Mouse (Mus musculus) layer of hippocampus, postnatal 14 days (tissue): Measurements from ENCODE around the gene Aim2. TPM values are rescaled to one million over a fixed set of nuclear protein-coding genes. Genes with fewer than 3 reads are reported as not detected.
A peak's percentile ranks its signal among the peaks of the same experiment; 100 is the strongest.

Experiments used
- DNase-seq, 2 experiments: peaks; one replicate each; pipeline ENCODE4 v3.0.0; 2021 to 2022; ENCODE audit warnings: low spot score in 2 of 2, mixed read lengths in 1 of 2
- total RNA-seq, 2 experiments: library from RNA; stranded (reverse); gene quantifications; 2 replicates each; pipeline ENCODE4 v1.2.3; 2021

The Aim2 gene
- total RNA-seq, 2 experiments from 2014 or later, result 2.9 to 4.0 TPM

DNA sequence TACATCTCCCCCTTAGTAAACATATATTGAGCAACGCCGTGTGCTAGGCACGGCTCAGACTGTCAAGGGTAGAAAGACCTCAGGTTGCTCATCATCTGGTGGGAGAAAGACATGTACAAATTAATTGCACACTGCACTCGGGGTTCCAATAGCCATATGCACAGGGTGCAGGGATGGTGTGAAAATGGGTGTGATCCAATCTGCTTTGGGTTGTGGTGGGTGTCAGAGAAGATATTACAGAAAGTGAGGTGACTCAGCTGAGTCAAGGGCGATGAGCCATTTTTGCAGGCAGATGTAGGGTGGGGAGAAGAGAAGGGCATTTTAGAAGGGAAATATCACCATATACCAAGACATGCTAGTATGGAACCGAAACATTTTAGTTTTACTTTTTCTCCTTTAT, 30.8 kb downstream of the Aim2 start:
- DNase-seq, result no peak

DNA sequence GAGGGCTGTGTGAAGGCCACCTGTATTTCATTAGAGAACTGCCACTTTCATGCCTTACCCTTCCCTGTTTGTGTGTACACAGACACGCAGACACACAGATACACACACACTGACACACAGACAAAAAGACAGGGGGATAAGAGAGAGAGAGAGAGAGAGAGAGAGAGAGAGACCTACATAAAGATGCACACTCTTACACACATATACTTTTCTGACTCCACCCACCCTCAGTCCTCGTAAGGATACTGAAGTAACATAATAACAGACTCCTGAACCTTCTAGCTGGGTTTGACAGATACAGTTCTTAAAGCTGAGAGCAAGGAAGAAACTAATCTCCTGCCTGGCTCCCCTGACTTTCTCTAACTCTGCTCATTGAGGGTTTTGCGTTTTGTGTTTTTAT, 38.8 kb downstream of the Aim2 start:
- DNase-seq, result no peak

GRCm38 (mm10) chr1:173389901-173390401, 39.3 kb downstream of the Aim2 start:
- peak; percentile 94 to 95 for DNase-seq

DNA sequence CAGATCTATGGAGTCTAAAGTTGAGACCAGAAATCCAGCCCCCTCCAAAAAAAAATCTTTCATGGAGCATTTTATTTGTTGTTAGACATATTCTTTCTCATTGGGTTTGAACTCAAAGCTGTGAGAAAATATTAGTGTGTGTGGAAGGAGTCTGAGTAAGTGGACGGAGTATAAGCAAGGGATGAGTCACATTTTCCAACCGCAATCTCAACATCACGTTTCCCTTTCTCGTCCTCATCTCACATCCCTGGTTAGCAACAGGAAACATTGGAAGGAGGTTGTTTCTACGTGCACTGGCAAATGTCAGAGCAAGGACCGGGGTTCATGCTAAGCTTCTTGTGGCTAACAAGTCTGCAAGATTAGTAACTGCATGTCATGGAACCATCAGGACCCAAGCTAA, 41.1 kb downstream of the Aim2 start:
- DNase-seq, result no peak

DNA sequence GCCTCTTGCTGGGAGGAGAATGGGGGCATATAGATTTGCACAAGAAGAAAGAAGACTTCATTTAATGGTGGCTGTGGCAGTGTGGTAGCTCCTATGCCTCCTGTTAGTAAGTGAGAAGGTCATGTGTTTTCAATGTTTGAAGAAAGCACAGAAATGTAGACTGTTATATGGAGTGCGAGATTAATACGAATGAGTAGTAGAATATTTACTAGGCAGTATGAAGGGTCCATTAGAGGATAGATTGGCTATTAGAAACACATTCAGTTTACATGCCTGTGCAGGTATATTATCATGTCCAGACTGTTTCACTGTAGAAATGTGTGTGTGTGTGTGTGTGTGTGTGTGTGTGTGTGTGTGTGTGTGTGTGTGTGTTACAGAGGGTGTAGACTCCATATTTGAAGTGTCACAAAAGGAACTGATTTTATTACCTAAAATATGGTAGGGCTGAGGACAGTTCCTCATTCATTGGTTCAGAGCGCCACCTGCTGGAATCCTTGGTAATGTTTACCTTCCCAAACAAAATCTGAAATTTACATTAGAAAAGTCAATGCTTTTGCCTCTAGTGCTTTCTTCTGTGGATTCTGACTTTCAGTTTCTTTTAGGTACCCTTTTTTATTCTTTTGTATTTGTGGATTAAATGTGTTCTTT, 47.8 kb downstream of the Aim2 start:
- DNase-seq, result peak; percentile 60 to 74

DNA sequence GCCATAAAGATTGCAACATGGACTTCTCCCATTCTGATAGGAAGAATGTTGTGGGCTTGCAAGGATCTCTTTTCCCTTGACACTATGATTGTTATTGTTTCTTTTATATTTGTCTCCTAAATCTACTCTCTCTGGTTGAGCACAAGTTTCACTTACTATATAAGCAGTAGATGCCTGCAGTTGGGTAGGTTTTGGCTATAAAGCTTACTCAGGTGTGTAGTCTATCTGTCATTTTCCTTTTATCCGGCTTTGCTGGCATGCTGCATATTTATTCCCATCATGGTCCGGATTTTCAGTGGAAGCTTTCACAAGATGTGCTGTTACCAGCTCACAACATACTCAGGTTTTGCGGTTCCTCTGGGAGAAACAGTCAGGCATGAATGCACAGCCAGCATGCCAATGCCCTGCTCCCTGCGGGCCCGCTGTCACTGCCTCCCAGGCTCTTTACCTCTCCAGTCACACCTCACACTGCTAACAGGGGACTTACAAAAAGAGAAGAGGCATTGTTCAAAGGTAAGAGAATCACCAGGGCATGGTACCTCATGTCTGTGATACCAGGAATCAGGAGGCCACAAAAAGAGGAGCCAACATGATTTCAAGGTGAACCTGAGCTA, 54.1 kb downstream of the Aim2 start:
- DNase-seq, result no peak

GRCm38 (mm10) chr1:173409066-173409465, 58.4 kb downstream of the Aim2 start:
- no peak for DNase-seq

- DNase-seq, result no peak
Measured at GRCm38 (mm10) chr1:173411863-173412262, 61.2 kb downstream of the Aim2 start.

DNA sequence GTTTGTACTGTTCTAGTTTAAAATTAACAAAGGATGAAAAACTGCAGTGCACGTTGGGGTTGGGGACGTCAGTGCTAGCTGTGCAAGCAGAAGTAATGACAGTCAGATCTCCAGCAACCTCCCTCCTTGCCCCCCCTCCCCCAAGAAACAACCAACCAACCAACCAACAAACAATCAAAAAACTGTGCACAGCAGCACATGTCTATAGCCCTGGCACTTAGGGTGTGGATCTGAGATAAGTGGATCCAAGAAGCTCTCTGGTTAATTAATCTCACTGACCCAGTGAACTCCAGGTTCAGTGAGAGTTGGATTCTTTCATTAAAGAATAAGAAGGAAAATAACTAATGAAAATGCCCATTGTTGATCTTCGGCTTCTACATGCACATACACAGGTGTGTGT, 64.0 kb downstream of the Aim2 start:
- no peak for DNase-seq

DNA sequence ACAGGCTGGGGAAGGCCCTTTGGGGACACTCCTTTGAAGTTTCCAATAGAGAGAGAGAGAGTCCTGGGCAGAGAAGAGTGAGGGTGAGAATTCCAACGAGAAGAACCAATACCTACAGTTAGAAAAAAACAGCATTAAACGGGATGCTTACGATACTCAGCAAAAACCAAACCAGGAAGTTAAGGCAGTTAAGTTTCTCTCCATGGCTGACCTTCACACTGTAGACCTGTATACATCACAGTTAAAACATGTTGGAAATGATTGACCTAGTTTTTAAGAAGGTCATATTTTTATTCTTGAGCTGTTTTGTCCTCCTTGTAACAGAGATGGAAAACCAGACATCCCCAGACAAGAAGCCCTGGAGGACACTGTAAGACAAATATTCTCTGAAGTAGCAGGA, 67.8 kb downstream of the Aim2 start:
- no peak for DNase-seq

DNA sequence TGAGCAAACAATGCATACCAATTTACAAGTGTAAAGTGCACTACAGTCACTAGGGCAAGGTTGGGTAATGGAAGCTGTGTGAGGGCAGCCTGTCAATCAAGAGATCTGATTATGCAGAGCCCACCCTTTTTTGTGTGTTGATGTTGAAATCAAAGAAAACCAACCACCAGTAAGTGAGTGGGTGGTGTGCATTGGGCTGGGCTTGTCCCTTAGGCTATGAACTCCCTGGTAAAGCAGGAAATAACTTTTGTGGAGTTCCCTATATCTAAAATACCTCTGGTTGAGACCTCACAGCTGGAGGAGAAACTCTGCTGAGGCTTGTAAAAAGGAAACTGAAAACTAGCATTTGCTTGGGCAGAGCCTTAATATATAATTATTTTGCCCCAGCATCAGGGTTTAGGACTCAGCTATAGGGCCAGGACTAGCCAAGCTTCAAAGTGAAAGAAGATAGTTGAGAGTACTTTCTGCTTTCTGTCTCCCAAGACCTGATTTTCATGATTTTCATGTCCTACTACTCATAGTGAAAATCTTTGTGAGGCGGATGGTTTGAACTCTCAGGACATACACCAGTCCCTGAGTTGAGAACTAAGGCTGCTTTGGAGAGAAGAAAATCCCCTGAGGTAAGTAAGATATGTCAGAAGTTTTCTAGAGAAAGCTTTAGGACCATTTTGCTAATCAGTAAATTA, 68.4 kb downstream of the Aim2 start:
- DNase-seq, result no peak

DNA sequence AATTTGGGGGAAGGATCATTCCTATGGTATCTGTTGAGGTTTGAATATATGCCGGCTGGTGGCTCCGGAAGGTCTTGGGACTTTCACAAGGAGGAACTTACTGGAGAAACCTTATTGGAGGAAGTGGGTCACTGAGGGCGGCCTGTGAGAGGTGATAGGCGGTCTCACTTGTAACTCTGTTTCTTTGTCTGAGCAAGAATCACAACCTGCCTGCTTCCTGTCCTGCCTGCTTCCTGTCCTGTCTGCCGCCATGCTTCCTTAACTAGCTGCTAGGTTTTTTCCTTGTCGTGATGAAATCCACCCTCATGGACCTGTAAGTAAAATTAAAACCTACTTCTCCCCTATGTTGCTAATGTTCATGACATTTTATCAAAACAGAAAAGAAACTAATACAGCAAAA, 69.7 kb downstream of the Aim2 start:
- DNase-seq, result peak in 1 of 2 experiments; percentile 18

- DNase-seq, result no peak
Measured at GRCm38 (mm10) chr1:173426345-173426744, 75.7 kb downstream of the Aim2 start.

GRCm38 (mm10) chr1:173427385-173427784, 76.7 kb downstream of the Aim2 start:
- DNase-seq, result no peak

DNA sequence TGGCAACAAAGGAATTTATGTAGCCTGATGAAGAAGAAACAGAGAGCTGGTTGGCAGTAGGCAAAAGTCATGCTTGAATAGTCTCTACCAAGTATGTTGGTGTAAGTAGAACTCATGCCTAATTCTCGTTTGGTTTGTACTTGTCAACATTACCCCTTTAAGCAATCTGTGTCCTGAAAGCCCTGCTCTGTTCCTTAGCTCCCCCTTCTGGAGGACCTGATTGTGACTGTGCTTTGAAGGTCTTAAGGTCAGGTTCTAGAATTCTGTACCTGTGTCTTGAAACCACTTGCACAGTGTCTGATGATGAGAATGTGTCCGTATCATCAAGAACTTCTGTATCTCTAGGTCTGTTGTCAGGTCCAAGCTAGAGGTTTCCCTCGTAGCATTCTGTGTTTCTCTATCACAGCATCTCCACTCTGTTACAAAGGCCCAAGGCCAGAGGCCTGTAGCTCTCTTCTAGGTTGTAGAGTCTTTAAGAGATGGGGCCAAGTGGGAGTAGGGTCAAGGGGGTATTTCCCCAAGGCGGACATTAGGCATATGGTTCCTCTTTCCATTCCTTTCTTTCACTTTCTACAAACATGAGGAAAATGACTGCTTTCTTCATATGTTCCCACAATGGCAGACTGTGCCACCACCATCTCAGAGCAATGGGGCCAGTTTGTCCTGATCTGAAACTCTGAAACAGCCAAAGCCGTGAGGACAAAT, 79.5 kb downstream of the Aim2 start:
- no peak for DNase-seq

DNA sequence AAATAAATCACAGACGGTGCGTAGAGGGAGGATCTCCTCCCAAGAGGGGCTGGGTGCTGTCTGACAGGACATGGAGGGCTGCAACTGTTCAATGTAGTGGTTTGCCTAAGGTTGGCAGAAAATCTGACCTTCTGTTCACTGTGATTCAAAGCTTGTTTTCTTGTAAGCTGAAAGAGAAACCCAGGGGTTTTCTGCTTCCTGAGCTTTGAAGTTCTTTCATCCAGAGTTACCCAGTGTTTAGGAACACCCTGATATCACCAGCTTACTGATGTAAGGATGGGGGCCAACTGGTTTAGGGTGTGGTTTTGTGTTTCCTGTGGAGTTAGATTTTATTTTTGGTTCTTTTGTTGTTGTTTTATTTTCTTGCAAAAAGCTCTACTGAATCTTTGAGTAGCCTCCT, 81.7 kb downstream of the Aim2 start:
- DNase-seq, result no peak

DNA sequence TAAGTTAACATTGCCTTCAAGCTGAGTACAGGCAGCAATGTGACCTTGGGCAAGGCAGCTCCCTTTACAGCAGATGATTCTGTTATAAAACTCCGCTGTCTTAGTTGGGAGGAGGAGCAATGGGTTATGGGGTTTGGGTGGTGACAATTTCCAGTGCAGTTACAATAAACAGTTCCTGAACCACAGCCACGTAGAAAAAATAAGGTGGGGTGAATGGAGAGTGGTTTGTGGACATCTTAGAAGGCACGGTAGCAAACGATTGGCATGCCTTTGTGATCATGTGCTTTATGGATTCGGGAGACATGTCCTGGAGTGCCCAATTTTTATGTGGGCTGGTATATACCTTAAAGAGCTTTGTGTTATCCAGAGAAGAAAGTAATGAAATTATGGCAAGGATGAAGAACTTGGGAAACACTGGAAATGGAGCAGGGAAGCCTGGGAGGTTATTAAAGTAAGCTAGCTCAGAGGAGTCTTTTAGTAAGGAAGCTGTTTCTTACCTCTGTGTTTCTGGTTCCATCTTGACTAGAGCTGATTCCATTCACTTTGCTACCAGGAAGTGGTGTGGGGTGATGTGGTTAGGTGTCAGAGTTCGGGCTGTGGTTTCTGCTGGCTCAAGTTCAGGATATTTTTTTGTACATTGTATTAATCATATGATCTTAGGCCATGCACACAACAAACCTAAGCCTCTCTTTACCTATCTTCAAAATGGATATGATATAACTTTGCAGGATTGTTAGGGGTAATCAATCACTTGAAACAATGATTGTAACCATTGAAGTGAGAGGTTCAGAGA, 86.7 kb downstream of the Aim2 start:
- DNase-seq, result no peak

DNA sequence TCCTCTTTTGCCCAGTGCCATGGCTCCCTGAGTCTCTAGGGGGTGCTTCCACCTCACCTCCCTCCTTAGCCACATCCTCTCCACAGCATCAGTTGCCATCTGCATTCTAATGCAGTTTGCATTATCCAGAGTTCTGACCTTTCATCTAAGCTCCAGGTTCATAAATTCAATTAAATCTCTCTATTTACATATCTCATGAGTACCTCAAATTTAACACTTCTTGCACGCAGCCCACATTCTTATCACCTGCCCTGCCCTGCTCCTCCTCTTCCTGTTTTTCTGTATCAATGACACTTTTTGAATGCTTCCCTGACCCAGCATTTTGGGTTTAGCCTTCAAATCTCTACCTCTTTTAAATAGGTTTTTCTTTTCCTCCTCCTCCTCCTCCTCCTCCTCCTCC, 90.0 kb downstream of the Aim2 start:
- no peak for DNase-seq

- no peak for DNase-seq
Measured at GRCm38 (mm10) chr1:173441210-173441609, 90.5 kb downstream of the Aim2 start.

DNA sequence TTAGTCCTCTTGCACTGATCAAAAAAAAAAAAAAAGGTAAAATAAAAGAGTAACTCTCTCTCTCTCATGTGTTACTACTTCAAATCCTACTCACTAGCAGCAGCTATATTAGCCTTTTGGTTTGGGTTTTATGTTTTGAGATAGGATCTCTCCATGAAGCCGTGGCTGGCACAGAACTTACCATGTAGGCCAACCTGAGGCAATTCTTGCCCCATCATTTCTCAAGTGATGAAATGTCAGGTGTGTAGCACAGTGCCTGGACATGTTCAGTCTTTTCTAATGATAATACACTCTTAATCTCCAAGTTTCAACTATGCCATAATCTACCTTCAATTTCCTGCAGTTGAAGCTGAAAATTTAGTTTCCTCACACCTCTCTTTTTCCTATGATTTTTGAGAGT, 92.4 kb downstream of the Aim2 start:
- no peak for DNase-seq

- no peak for DNase-seq
Measured at GRCm38 (mm10) chr1:173447067-173447466, 96.4 kb downstream of the Aim2 start.
